Mouse (Mus musculus): Measurements from ENCODE around the gene Jak3.

DNA sequence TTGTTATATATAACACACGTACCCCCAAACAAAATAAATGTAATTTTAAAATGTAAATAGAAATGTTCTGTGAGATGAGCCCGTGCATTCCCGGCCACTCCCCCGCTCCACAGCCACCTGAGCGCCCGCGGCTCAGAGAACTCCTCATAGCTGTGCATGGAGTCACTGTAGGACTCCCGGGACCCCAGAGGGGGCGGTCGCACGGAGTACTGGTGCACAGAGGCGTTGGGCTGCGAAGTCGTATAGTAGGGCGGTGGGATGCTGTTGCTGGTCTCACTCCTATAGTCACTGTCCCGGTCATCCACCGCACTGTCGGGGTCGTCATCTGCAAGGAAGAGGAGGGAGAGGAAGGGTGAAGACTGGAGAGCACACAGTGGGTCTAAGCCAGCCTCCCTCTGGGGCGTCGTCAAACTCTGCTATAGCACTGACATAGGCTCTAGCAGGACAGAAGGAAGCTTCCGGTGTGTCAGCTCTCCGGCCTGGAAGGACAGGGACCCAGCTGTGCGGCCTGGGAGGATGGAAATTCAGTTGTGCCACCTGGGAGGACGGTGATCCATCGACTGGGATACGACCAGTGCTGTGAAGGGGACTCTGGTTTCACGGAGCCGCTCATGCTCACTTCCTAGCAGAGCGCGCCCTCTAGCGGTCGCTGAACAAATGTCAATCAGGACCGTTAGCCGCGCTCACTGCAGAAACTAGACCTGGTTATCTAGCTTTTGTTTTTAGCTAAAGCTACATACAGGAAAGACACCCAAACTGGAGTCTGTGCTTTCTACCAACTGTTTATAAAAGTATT lies 15.6 kb upstream of the Jak3 start:
- TF ChIP-seq POLR2A (IDR thresholded peaks at IDR 0.05; ENCODE audit: low read depth, low read length) (no peak), CTCF (IDR thresholded peaks at IDR 0.05; ENCODE audit: extremely low read depth, insufficient read length, insufficient replicate concordance, low read depth, low read length) (peak; percentile 95)

Measured in small intestine, adult 2 months (tissue).